Mouse (Mus musculus) monocyte, adult 2 months (primary cell): ENCODE results near the gene Hnrnpa3.
"Not testable (repeated sequence)": the region's sequence is repeated elsewhere in the genome, so short reads cannot be mapped to it uniquely, and the experiment has no call there.

ENCODE experiments used
- DNase-seq, 2 experiments: peaks; one replicate each; pipeline ENCODE4 v3.0.0; 2022; ENCODE audit warnings: low spot score in 2 of 2, low read depth in 1 of 2

Gene Hnrnpa3

DNA sequence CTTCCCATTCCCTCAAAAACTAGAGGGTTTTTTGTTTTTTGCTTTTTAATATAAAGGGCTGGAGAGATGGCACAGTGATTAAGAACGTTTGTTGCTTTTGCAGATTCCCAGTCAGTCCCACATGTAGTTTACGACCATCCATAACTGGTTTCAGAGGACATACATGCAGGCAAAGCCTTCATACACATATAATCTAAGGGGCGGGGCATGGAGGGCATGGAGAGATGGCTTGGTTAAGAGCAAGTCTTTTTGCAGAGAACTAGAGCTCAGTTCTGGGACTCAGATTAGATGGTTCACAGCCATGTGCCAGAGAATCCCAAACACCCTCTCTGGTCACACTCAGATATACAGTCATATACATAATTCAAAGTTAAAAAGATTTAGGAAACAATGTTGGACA lies 13.5 kb downstream of the Hnrnpa3 start:
- no peak for DNase-seq

DNA sequence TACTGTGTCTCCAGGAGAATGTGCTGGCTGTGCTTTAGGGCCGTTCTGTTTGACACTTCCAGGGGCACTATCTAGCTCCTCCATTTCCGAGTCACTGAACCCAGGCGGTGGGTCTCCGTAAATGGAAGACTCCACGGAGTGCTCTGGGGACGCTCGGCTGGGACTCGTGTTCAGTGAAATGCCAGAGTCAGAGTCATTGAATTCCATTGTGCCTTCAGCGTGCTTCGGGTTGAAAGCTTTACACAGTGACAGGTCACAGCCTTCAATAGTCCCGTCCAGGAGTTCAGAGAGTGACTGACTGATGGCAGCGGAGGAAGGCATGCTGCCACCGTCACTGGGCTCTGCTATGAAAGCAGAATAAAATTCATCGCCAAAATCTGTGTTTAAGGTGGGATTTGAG lies 17.5 kb downstream of the Hnrnpa3 start:
- no peak for DNase-seq

DNA sequence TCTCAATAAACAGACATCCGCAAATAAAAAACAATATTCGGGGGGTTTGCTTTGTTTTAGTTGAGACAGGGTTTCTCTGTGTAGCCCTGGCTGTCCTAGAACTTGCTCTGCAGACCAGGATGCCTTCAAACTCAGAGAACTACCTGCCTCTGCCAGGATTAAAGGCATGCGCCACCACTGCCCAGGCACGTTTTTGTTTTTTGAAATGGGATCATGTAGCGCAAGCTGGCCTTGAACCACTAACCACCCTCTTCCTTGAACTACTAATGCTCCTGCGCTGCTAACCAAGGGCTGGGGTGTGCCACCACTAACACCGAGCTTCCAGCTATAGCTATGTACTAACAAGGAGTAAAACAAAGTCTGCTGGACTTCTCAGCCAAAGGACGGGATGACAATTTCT lies 20.9 kb downstream of the Hnrnpa3 start:
- no peak for DNase-seq

DNA sequence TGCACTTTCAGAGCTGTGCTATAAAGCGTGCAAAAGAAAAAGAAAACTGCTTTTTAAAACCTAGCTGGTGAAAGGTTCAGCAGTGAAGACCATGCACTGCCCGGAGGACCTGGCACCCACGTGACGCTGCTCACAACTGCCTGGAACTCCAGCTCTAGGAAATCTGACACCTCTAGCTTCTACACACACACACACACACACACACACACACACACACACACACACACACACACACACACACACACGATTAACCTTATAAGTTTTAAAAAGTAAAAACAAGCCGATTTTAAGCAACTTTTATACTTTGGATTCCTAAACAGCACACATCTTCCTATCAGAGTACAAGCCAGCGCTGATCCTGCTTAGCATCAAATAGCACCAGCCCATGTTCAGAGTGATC lies 22.4 kb downstream of the Hnrnpa3 start:
- no peak for DNase-seq

GRCm38 (mm10) chr2:75682978-75683709 lies 24.1 kb downstream of the Hnrnpa3 start:
- DNase-seq = peak; percentile 86 to 90

GRCm38 (mm10) chr2:75684526-75684925 lies 25.5 kb downstream of the Hnrnpa3 start:
- no peak for DNase-seq

GRCm38 (mm10) chr2:75685458-75685861 lies 26.4 kb downstream of the Hnrnpa3 start:
- peak; percentile 62 to 76 for DNase-seq

DNA sequence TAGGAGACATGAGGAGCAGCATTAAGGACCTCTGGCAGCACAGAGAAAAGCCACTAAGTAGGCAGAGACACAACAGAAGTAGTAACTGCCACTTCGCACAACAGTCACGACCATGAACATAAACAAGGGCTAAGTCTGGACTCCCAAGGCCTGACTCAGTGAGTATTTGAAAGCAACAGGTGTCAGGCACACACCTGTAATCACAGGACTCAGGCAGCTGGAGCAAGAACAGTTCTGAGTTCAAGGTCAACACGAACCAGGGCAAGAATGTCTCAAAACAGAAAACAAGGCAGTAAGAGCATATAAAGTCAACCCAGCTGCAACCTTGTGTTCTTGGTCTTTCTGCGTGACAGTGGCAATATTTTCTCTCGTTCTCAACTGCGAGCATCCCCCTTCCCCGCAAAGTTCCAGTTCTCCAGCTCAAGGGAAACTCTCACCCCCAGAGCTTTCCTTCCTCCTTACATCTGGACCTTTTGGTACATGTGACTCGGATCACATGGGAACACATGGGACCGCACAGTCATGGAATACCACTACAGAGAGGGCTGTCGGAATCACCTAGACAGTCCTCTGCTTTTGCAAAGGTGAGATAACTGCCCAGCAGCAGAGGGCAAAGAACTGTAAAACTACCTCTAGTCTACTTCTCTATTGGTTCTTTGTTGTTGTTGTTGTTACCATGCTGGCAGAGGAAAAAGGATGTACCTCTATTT lies 28.1 kb downstream of the Hnrnpa3 start:
- DNase-seq = no peak

DNA sequence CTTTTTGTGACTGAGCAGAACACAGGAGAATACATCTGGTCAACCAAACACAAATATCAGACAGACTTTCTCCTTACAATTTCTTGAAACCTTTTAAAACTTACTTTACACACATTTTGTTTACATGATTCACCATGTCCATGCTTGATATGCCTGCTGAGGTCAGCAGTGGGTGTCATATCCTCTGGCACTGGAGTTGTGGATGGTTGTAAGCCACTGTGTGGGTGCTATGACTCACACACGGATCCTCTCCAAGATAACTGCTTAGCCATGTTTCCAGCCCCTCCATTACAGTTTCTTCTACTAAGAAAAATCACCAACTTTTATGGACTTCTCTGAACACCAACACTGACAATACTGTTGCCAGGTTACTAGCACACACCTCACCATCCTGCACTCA lies 29.8 kb downstream of the Hnrnpa3 start:
- no peak for DNase-seq

GRCm38 (mm10) chr2:75689482-75690158 lies 30.6 kb downstream of the Hnrnpa3 start:
- DNase-seq = no peak

- no peak for DNase-seq
These were observed 31.6 kb downstream of the Hnrnpa3 start for GRCm38 (mm10) chr2:75690656-75691055.

- DNase-seq = no peak
These were observed 32.3 kb downstream of the Hnrnpa3 start for GRCm38 (mm10) chr2:75691316-75691715.

- no peak for DNase-seq
These were observed 33.3 kb downstream of the Hnrnpa3 start for GRCm38 (mm10) chr2:75692369-75692768.

GRCm38 (mm10) chr2:75694926-75695325 lies 35.9 kb downstream of the Hnrnpa3 start:
- not testable (repeated sequence) for DNase-seq

GRCm38 (mm10) chr2:75695676-75696350 lies 36.8 kb downstream of the Hnrnpa3 start:
- no peak for DNase-seq

GRCm38 (mm10) chr2:75696371-75696770 lies 37.3 kb downstream of the Hnrnpa3 start:
- no peak for DNase-seq

DNA sequence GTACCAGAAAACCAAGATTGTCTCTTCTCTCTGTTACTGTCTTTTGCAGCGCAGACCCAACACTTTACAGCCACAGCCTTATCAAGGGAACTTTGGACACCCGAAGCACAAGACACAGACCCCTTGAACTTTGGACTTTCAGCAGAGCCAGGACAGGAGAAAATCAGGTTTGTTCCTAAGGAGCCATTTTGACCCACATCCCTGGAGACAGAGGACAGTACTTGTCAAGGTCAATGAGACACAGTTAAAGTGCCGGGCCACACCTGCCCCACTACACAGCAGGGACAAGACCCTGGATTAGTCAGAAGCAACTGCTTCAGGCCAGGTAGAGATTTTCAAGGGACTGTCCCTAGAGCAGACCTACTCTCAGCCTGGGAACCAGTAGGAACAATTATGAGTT lies 38.2 kb downstream of the Hnrnpa3 start:
- DNase-seq = no peak

GRCm38 (mm10) chr2:75698007-75698406 lies 38.9 kb downstream of the Hnrnpa3 start:
- DNase-seq = no peak

GRCm38 (mm10) chr2:75698874-75699273 lies 39.8 kb downstream of the Hnrnpa3 start:
- DNase-seq = no peak

DNA sequence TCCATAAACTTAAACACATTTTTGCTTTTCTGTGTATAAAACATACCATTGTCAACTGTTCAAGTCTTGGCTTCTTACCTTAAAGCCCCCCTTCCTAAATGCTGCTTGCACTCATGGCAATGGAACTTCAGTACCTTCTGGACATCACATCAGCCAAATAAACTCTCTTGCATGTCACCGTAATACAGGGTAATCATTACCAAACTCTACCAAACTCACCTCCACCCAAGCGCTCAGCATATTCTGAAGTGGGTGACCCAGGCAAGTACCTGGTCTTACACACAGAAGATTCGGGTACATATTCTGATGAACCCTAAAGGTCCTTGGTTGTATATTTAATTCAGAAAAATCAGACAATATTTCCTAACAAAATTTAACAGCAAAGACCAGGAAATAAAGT lies 41.5 kb downstream of the Hnrnpa3 start:
- DNase-seq = no peak

GRCm38 (mm10) chr2:75701207-75701606 lies 42.1 kb downstream of the Hnrnpa3 start:
- no peak for DNase-seq
